Mouse (Mus musculus): ENCODE data around the gene Capn5.

Gene Capn5

DNA sequence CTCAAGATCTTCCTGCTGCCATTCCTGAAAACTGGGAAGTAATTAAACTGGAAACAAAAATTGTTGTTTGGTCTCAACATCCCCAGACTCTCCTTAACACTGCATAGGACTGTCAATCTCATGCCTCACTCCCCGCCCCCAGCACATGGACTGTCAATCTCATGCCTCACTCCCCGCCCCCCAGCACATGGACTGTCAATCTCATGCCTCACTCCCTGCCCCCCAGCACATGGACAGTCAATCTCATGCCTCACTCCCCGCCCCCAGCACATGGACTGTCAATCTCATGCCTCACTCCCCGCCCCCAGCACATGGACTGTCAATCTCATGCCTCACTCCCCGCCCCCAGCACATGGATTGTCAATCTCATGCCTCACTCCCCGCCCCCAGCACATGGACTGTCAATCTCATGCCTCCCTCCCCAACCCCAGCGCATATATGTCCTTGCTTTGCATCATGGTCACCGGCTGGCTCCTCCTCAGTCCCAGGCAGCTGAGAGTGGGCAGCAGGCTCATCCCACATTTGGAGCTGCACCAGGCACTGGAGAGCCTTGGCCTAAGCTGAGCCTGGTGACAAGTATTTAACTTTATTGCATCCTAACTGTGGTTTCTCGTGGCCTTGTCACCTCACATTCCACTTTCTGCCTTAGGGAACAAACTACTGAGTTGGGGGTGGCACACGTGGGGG, 29.2 kb downstream of the Capn5 start:
- no peak for DNase-seq (ENCODE audit: low read depth)

DNA sequence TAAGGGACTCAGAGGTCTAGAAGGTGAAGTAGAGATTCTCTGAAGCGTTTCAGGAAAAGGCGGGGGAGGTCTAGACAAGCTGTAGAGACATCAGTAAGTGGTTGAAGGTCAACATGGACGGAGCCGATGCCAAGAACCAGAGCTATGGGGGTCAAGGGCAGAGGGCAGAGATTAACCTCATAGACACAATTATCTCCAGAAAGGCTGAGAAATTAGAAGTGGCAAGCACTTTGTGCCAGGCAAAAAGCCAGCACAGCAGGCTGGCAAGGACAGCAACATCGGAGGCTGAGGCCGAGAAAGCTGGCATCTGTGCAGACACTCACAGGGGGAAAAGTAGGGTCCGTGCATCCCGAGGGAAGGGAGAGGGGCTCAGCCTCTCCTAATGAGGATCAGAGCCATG, 30.3 kb downstream of the Capn5 start:
- no peak for DNase-seq (ENCODE audit: low read depth)

DNA sequence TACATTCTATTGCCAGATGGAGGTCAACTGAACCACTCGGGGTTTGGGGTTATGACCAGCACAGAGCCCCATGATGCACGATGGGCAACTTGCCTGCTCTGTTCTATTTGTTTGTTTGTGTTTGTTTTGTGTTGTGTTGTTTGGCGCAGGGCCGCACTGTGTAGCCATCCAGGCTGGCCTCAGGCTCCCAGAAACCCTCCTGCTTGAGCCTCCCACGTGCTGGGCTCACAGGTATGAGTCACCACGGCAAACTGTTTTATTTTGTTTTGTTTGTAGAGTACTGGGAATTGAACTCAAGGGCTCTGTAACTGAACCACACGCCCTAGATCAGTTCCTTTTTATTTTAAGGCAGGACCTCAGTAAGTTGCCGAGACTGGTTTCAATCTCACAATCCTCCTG, 31.6 kb downstream of the Capn5 start:
- no peak for DNase-seq (ENCODE audit: low read depth)

DNA sequence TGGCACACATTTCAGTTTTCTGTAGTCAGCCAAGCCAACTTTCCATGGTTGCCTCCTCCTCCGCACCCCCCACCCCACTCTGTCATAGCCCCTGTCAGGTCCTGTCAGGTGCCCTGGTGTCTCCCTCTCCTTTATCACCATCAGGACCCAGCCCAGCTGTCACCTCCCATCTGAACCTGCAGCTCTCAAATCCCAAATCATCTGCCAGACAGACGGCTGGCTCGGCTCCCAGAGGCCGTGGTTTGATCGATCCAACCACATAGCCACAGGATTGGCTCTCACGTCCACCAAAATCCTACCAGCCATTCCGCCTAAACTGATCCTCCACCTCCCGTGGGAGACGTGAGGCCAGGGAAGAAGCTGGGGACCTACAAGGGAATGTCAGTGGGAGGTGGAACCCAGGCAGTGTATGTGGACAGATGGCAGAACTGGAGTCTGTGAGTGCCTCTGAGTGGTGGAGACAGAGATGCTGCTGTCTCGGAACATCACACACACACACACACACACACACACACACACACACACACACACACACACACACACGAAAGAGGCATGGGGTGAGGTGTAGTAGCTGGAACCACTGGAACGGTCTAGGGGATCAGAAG, 32.1 kb downstream of the Capn5 start:
- no peak for DNase-seq (ENCODE audit: low read depth)

DNA sequence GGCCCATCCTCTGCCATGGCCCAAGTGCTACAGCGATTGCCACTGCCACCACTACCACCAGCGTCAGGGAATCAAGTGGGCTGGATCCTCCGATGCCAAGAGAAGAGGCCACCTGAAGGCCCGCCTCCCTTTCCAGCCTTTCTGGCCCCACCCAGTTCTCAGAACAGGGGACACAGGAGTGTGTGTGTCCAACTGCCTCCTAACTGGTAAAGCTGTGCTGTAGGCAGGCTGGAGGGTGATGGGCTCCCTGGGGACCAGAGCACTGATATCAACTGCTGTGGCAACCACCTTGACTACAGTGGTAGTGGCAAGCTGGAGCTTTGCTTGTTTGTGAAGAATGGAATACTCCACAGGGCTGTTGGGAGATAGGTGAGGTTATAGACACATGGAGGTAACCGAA, 32.7 kb downstream of the Capn5 start, which contains the start of gene Omp:
Gene Omp, minus strand, starts transcription at position 101 of the 400 bp plus-strand sequence.
- DNase-seq (ENCODE audit: low read depth), result no peak

DNA sequence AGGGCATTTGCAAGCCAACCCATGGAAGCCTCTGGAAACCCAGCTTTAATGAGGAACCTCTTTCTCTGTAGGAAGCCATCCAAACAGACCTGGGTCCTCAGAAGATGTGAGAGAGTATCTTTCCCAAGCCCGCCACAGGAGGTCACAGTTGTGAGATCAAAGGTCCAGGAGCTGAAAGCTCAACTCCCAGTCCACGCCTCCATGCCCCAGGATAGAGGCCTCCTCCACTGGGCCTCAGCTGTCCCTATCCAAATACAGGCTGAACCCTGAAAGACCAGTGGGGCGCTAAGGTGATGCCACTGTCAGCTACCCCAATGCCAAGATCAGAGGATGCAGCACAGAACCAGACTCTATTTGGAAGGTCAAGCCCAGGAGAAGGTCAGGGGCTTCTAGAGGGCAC, 35.4 kb downstream of the Capn5 start:
- DNase-seq (ENCODE audit: low read depth), result no peak

DNA sequence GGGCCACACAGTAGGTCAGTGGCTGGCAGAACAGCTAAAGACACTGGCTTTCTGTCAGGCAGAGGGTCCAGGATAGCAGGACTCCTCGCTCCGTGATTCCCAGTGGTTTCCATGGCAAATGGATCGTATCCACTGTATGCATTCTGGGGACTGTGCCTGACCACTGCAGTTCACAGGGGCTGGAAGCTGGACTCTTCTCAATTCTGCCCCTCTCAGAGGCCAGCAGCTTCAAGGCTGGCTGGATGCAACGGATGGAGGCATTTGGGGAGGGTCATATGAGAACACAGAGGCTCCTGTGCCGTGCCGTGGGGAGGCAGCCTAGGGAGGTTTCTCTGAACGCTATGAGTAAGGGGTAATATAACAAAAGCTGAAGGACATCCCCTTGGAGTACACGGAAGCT, 35.8 kb downstream of the Capn5 start:
- DNase-seq (ENCODE audit: low read depth), result no peak

DNA sequence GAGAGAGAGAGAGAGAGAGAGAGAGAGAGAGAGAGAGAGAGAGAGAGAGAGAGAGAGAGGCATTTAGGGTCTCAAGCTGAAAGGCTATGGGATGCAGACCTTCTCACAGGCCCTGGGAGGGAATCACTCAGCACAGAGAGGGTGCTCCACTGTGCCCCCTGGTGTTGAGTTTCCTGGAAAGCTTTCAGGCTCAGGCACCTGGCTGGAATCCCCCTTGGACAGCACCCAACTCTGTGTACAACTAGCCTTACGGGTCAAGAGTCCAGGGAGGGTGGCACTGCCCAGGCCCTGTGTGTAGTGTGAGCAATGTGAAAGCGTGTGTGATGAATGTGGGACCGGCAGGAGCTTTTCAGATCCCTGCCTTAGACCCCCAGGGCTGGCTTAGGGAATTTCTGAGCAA, 36.9 kb downstream of the Capn5 start:
- no peak for DNase-seq (ENCODE audit: low read depth)

DNA sequence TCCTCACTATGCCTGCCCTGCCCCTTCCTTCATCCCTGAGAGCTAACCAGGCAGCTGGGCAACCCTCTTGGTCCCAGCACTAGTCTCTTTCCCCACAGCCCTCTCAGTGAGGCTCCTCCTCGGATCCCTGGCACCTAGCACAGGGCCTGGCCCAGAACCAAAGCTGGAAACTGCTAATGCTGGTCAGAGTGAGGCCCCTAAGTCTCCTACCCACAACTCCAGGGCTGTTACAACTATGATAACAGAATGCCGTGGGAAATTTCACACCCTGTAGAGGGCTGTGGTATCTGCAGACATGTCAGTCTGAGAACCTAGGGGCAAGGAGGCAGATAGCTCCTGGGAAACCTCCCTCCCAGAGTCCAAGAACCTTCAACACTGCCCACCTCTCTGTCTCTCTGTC, 37.5 kb downstream of the Capn5 start:
- DNase-seq (ENCODE audit: low read depth), result no peak

DNA sequence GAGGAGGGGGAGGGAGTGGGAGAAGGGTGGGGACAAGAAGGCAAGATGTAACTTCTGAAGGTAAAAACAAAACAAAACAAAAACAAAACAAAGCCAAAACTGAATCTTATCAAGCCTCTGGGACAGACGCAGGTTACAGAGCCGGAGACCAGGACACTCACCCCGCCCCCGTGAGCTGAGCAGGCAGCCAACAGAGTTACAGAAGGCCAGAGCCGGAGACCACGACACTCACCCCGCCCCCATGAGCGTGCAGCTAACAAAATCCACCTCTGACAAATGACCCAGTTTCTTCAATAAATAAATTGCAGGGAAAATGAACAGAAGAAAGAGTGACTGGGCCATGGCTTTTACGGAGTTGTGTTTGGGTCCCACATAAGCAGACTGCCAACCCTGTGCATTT, 38.9 kb downstream of the Capn5 start:
- no peak for DNase-seq (ENCODE audit: low read depth)

DNA sequence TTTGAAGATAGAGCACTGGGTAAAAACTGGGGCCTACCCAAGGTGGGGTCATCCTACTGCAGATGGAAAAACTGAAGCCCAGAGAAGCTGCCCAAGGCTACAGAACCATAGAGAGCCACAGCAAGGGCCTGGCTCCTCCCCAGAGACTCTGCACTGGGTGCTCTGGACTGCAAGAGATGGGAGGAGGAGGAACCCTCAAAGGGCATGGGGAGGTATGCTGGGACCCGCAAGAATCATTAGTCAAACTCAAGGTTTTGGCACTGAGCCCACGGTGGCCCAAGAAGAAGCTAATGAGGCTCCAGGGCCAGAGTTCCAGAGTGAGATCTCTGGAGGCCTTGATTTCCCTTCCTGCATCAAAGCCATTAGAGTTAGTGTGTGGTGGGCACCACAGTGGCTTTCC, 40.1 kb downstream of the Capn5 start:
- DNase-seq (ENCODE audit: low read depth), result no peak

DNA sequence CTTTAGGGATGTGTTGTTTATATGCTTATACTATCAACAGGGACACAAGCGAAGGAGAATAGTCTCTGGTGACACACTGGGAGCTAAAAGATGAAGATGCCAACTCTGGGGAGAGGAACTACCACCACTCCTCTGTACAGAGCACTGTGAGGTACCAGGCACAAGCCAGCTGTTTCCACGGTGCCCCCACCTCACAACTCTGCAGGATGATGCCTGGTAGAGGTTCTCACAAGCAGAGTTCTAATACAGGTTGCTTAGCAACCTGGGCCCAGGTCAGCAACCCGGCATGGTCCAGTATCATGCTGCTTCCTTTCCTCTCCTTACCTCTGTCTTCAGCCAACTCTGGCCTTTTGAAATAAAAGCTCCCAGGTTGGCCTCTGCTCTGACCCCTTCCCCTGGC, 40.5 kb downstream of the Capn5 start:
- no peak for DNase-seq (ENCODE audit: low read depth)

DNA sequence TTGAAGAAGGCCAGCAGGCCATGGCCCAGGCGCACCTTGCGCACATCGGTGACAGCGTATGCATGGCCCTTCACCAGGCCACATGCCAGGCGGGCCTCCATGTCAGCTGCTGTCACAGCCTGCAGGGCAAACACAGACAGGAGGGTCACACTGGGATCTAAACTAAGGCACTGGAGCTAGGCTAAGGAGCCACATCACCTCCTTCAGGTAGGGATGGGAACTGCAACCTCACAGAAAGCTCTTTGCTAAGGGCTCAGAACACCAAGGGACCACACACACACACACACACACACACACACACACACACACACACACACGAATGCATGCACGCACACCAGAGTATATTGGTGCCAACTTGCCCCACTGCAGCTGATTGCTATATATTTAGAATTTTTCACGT, 46.3 kb downstream of the Capn5 start:
- DNase-seq (ENCODE audit: low read depth), result no peak

DNA sequence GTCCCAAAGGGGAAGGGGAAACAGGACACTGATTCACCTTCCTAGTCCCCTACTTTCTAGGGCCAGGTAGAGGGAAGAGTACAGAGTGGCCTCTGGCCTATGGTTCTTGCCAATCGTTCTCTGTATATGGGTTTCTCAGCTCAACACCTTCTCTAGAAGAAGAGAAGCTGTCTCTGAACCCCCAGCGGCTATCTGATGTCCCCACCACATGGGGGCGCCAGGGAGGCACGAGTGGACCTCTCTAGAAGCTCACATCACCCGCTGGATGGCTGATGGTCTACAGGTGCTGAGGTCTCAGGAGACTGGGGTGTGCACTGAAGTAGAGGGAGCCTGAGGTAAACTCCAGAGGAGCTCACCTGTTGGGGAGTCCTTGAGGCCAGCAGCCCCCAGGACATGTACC, 52.6 kb downstream of the Capn5 start:
- DNase-seq (ENCODE audit: low read depth), result peak; percentile 43

DNA sequence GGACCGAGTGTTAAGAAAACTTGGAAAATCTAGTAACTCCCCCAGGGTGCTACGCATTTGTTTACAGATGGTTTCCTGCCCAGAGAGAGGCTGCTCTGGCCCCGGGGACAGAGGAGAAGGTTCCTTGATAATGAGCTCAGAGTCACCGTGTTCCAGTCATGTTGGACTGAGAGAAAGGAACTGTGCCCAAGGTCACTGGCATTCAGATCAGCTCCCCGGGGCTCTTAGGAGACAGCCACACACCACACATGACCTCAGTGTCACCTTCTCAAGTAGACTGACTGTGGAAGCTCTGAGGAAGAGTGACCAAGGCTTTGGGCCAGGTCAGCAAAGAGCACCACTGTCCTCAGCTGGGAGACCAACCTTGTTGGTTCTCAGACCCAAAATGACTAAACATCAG, 53.4 kb downstream of the Capn5 start:
- DNase-seq (ENCODE audit: low read depth), result no peak

DNA sequence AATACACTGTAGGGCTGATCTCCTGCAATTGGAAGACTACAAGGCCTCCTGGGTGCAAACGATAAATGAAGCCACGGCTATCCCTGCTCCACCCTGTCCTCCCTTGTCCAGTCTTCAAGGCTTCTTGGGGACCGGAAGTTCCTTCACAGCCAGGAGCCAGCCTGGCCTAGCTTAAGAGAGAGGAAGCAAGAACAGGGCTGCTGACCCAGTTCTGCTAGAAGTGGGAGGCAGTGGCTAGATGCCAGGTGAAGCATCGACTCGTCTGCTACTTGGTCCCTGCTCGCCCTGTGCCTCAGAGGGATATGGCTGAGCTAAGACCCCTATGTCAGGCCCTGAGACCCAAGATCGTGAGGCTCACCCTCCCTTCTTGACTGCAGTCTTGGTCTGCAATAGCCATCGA, 56.4 kb downstream of the Capn5 start:
- DNase-seq (ENCODE audit: low read depth), result no peak

DNA sequence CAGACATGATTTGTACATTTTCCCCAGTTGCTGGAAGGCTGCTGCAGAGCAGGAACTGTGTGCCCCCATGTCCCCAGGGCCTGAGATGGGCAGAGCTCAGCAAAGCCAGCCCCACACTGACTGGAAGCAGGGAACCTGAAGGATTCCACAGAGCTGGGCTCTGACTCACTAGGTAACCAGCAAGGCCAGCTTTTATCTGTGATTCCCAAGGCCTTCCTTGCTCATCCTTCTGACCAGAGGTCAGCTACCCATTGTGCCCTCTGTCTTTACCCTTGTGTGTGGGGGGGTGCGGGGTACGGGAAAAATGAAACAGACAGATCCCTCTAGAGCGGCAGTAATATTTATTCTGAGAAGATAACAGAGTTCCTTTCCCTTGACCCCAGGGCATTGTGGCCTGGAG, 56.8 kb downstream of the Capn5 start:
- DNase-seq (ENCODE audit: low read depth), result no peak

DNA sequence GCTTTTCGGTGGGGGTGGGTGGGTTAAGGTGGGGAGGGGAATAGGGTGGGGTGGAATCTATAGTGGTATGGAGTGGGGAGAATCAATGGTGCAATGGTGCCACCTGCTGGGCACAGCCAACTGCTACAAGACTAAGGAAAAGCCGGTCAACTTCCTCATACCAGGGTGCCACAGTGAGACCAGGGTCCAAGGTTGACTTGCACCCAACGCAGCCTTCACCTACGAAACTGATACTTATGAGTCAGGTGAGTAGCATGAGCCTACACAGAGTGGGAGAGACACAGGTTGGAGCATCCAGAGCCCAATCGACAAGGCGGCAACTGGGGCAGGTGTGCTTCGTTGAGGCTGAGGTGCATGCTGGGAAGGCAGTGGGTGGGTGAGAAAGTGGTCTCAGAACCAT, 57.7 kb downstream of the Capn5 start:
- DNase-seq (ENCODE audit: low read depth), result peak; percentile 87

DNA sequence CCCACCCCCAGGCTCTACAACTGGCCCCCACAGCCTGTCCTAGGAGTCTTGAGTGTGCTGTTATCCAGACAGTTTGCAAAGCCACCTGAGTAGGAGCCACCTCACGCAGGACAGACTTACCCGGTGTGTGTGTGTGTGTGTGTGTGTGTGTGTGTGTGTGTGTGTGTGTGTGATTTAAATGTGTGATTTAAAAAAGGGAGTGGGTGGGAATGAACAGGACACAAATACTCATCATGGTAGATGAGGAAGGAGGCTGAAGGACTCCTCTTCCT, 58.2 kb downstream of the Capn5 start:
- DNase-seq (ENCODE audit: low read depth), result no peak

DNA sequence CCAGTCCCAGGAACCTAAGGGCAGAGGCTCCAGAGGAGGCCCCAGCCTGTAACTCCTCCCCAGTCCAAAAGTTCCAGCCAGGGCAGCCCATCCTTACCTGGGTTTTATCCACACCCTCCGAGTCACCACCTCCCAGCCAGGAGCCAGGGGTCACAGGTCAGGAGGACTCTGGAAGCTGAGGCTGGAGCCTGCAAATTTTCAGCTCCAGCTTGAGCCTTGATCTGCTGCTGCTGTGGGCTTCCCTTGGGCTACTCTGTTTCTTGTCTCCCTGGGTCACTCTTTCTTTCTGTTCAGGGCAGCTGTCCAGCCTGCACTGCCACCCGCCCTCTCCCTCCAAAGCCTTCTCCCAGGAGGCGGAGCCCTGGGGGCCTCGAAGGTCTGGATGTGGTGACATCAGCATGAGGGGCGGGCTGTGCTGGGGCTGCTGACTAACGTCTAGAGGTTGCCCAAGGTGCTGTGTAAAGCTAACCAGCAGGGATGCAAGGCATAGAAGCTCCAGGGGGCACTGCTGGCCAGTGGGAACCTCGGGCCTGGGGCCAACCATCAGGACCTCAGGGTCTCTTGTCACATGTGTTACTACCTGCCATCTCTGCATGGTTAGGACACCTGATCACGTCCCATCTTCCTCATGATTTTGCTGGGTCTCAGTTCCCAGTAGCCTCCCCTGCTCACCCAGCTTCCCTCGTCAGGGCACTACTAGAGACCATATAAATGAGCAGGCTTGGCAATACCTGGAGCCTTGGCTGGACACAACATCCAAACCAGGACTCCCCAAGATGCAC, 58.7 kb downstream of the Capn5 start, which contains the start of gene Myo7a:
Gene Myo7a, minus strand, starts transcription at position 346 of the 782 bp plus-strand sequence.
- DNase-seq (ENCODE audit: low read depth), result no peak

DNA sequence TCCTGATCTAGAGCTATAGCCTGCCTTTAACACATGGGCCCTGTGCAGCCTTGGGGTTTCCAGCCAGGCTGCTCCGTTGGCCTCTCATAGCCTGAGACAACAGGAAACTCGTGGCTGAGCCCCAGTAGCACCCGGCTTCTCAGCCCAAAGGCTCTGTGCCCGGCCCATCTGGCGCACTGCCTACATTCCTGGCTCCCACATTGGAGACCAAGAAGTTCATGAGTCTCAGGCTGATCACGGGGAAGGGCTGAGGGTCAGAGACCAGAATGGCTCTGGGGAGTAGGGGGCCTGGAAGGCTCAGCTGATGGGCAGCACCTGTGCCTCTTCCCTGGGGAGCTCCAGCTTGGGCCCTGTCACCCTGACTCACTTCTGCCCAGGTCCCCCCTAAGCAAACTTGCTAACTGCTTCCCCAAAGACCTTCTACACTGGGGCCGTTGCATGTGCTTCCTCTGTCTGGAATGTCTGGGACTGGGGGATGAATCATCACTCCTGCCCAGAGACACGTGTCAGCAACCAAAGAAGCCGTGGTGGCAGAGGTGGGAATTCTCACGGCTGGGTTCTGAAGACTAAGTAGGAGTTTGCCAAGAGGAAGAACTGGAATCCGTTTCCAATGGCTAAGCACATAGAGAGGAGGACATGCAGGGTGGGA, 60.9 kb downstream of the Capn5 start:
- no peak for DNase-seq (ENCODE audit: low read depth)

DNA sequence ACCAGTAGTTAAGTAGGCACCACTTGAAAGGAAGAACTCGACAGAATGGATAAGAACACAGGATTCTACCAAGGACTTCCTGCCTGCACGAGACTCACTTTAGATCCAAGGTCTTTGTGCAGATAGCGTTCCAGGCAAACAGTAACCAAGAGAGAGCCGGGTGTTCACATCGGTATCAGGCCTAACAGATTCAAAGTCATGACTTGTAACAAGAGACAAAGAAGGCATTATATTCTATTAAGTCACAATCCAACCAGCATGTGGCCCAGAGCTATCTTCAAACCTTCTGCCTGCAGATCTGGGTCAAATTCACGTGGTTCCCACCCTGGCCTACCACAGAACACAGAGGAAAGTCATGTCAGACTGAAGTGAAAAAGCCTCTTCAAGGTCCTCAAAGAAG, 63.4 kb downstream of the Capn5 start:
- DNase-seq (ENCODE audit: low read depth), result no peak

DNA sequence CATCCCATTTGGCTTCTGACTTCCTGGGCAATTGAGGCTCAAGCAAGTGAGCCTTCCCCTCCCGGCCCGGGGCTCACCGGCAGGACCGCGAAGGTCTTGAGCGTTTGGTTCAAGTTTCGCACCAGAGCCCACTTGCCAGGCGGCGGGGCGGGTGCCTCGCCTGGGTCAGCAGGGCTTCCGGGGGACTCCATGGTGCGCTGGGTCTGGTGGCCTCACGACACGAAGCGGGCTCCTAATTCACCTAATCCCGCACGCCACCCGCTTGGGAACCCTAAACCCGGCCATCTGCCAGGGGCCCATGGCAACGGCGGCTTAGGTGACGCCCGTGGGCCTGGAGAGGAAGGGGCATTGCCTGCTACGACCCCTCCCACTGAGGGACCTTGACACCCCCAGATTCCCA, 66.8 kb downstream of the Capn5 start:
- no peak for DNase-seq (ENCODE audit: low read depth)

Measured in naive thymus-derived CD4-positive, alpha-beta T cell, adult 2 months (primary cell).